Mouse (Mus musculus) lung, embryonic 15.5 days (tissue): ENCODE data around the gene H2al1j. TPM values are rescaled to one million over a fixed set of nuclear protein-coding genes. Genes with fewer than 3 reads are reported as not detected.
"Not testable (repeated sequence)": the region's sequence is repeated elsewhere in the genome, so short reads cannot be mapped to it uniquely, and the experiment has no call there.

Experiments
- ATAC-seq: fragments of 200-750 bp; cut with Nextera tagmentation; 2 replicates; pipeline ENCODE4 v1.8.0; 2017; ENCODE audit warnings: moderate number of reproducible peaks, borderline replicate concordance; ENCODE audit not compliant: low FRiP score, low TSS enrichment; ENCODE audit errors: extremely low read depth
- H3K27ac ChIP-seq: fragments of 300-500 bp; sonication (generic); 2 replicates; pipeline ENCODE4 v1.5.1; 2015; ENCODE audit warnings: moderate library complexity, mild to moderate bottlenecking, inconsistent platforms
- H3K27me3 ChIP-seq: fragments of 300-500 bp; sonication (generic); 2 replicates; pipeline ENCODE4 v1.6.1; 2015; ENCODE audit warnings: inconsistent platforms
- H3K36me3 ChIP-seq: fragments of 300-500 bp; sonication (generic); 2 replicates; pipeline ENCODE4 v1.6.1; 2015; ENCODE audit warnings: inconsistent platforms
- H3K4me1 ChIP-seq: fragments of 300-500 bp; sonication (generic); 2 replicates; pipeline ENCODE4 v1.6.1; 2015; ENCODE audit warnings: inconsistent platforms
- H3K4me2 ChIP-seq: fragments of 300-500 bp; sonication (generic); 2 replicates; pipeline ENCODE4 v1.6.1; 2015; ENCODE audit warnings: inconsistent platforms, mild to moderate bottlenecking, moderate library complexity
- H3K4me3 ChIP-seq: fragments of 300-500 bp; sonication (generic); 2 replicates; pipeline ENCODE4 v1.5.1; 2015; ENCODE audit warnings: mild to moderate bottlenecking, inconsistent platforms
- H3K9ac ChIP-seq: fragments of 300-500 bp; sonication (generic); 2 replicates; pipeline ENCODE4 v1.6.1; 2015; ENCODE audit warnings: inconsistent platforms
- H3K9me3 ChIP-seq: fragments of 300-500 bp; sonication (generic); 2 replicates; pipeline ENCODE4 v1.6.1; 2016; ENCODE audit warnings: inconsistent platforms
- WGBS: fragments of 180-500 bp; shearing (Covaris S2); methylation state at CpG from one replicate; pipeline ENCODE4 v1.1.7; 2015; 5-methylcytosine and 5-hydroxymethylcytosine counted together
- polyA plus RNA-seq: library from polyadenylated mRNA; unstranded; fragments of >200 nt; fragmentation: Nextera tagmentation; extraction: Ambion mirVana; gene quantifications from 2 replicates; pipeline ENCODE4 v1.2.1, GENCODE M21; 2015

The H2al1j gene
- polyA plus RNA-seq, 1 experiment from 2014 or later: not detected

DNA sequence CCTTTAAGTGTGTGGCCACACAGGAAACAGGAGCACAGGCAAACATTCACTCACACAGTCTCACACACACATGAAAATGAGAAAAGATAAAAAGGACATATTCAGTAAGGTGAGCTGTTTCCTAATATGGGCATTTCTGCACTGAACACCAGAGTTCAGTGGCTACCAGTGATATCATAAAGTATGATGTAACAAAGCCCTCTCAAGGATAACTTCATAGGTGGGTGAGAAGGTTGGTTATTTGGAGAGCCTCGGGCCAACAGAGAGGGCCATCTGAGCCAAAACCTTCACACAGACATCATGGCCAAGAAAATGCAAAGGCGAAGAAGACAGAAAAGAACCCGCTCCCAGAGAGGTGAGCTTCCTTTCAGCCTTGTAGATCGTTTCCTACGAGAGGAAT is 3.3 kb upstream of the H2al1j start, which contains the start of gene H2al1i:
Gene H2al1i (plus strand): TSS at position 301 of the 400 bp plus-strand sequence.
- WGBS: 89% methylated on average over 3 of the region's 5 CpGs

DNA sequence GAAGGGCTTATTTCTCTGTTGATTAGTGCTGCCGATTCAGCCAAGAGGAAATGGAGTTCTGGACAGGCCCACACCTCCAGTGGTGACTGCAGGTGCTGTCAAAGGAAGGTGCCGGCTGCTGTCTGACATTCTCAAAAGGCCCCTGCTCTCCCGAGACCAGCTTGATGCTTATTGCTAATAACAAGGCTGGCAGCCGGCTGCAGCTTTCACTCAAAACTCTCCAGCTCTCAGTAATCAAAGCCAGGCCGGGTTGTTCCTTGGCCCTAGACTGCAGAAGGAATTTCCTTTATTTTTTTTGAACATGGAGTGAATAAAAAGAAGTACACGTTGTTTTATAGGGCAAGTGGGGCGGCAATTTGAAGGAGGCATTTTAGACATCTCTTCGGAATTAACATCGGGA is 18.1 kb downstream of the H2al1j start:
- no peaks in the 10 kb centered on the region for H3K9me3 ChIP-seq
- WGBS: 62% methylated on average over 9 of the region's 9 CpGs
- no peaks in the 10 kb centered on the region for H3K27me3 ChIP-seq
- no peak overlapping the region for H3K9ac ChIP-seq
- no peak overlapping the region for H3K4me2 ChIP-seq
- H3K4me1 ChIP-seq: no peaks in the 10 kb centered on the region
- H3K4me3 ChIP-seq: no peak overlapping the region
- ATAC-seq: no peak
- no peak overlapping the region for H3K27ac ChIP-seq
- H3K36me3 ChIP-seq: no peaks in the 10 kb centered on the region

More for the DNA sequence above, 3.3 kb upstream of the H2al1j start, which contains the start of gene H2al1i:
- not testable (repeated sequence) for H3K9ac ChIP-seq, H3K9me3 ChIP-seq, H3K4me1 ChIP-seq, H3K36me3 ChIP-seq, H3K27me3 ChIP-seq, H3K4me2 ChIP-seq, H3K27ac ChIP-seq, ATAC-seq, H3K4me3 ChIP-seq

DNA sequence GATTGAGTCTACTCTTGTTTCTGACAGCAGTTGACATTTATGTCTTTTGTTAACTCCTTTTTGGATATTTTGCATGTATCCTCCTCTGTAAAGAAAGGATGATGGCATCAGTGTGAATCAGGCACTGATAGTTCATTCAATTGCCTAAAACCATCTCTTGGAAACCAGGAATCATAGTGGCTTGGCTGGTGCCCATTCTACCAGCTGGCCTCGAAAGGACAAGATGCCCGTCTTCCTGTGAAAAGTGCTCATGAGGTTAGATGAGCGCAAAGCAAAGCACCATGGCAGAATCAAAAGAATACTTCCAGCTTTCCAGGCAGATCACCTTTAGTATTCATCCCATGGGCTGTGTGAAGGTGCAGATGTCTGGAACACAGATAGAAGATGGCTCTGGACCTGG is 19.1 kb downstream of the H2al1j start:
- H3K27ac ChIP-seq: no peak overlapping the region
- H3K9ac ChIP-seq: no peak overlapping the region
- H3K4me3 ChIP-seq: no peak overlapping the region
- no peaks in the 10 kb centered on the region for H3K27me3 ChIP-seq
- H3K4me2 ChIP-seq: no peak overlapping the region
- no peaks in the 10 kb centered on the region for H3K36me3 ChIP-seq
- no peaks in the 10 kb centered on the region for H3K9me3 ChIP-seq
- no peaks in the 10 kb centered on the region for H3K4me1 ChIP-seq
- WGBS: 87% methylated on average over 3 of the region's 3 CpGs
- ATAC-seq: no peak

DNA sequence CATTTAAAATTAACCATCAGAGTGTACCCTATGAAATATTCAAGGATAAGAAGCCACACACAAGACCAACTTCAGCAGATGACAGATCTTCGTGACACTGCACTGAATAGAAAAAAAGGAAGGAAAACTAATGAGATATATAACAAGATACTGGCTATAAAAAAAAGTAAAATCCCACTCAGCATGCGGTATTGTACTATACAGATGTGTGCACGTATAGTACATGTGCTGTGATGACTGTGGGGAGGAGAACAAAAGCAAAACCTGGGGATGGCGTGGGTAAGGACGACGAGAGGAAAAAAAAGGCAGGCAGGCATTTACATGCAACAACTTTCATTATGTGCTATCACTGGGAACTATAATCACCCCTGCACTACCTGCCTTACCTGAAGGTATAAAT is 33.2 kb downstream of the H2al1j start:
- Histone ChIP-seq H3K9me3 (no peaks in the 10 kb centered on the region), H3K27me3 (peaks cover 4% of the 10 kb centered on the region; the same call in 1 of the 2 replicates), H3K4me1 (no peaks in the 10 kb centered on the region), H3K4me2 (no peak overlapping the region), H3K27ac (no peak overlapping the region), H3K9ac (no peak overlapping the region), H3K36me3 (no peaks in the 10 kb centered on the region), H3K4me3 (no peak overlapping the region)
- ATAC-seq: no peak
- WGBS: 76% methylated on average over 6 of the region's 6 CpGs

DNA sequence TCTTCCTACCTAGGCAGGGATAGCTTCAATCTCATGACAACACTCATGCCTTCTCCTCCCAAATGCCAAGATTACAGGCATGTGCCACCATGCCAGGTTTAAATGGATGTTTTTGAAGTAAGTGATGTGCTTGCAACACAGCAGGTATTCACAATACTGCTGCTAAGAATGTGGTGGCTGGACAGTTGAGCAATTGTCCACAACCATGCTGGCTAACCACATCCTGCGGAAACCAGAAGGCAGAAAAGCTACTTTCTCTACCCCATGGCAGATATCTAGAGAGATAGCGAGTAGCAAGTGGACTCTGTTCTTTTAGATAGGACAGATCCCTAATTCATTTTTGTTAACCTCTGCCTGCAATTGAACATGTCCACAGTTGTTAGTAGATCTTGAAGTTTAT is 33.6 kb downstream of the H2al1j start:
- no peak overlapping the region for H3K27ac ChIP-seq
- WGBS: 83% methylated on average over 2 of the region's 2 CpGs
- no peaks in the 10 kb centered on the region for H3K9me3 ChIP-seq
- no peak for ATAC-seq
- H3K9ac ChIP-seq: no peak overlapping the region
- H3K27me3 ChIP-seq: peaks cover 4% of the 10 kb centered on the region; the same call in 1 of the 2 replicates
- no peak overlapping the region for H3K4me3 ChIP-seq
- no peaks in the 10 kb centered on the region for H3K4me1 ChIP-seq
- no peaks in the 10 kb centered on the region for H3K36me3 ChIP-seq
- no peak overlapping the region for H3K4me2 ChIP-seq

DNA sequence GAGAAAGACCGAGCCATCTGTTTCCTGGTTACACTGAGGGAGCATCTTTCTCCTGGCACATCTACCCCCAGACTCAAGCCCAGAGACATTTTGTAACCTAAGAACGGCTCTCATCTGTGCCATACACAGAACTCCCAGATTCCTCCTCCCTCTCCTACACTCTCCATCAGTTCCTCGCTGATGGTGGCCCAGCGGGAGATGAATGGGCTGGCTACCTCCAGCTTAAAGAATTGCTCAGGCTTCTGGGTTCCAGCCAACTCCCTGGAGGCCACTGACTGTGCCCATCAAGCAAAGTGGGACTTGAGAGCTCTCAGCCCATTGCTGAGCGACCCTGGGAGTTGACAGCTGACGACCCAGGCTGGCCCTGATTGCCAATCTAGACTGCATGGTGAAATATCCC is 36.3 kb downstream of the H2al1j start:
- H3K4me2 ChIP-seq: no peak overlapping the region
- peaks cover 4% of the 10 kb centered on the region; the same call in 1 of the 2 replicates for H3K27me3 ChIP-seq
- 46% methylated on average over 6 of the region's 6 CpGs for WGBS
- H3K4me1 ChIP-seq: no peaks in the 10 kb centered on the region
- H3K36me3 ChIP-seq: no peaks in the 10 kb centered on the region
- no peak overlapping the region for H3K4me3 ChIP-seq
- no peaks in the 10 kb centered on the region for H3K9me3 ChIP-seq
- H3K9ac ChIP-seq: no peak overlapping the region
- H3K27ac ChIP-seq: no peak overlapping the region
- ATAC-seq: no peak

DNA sequence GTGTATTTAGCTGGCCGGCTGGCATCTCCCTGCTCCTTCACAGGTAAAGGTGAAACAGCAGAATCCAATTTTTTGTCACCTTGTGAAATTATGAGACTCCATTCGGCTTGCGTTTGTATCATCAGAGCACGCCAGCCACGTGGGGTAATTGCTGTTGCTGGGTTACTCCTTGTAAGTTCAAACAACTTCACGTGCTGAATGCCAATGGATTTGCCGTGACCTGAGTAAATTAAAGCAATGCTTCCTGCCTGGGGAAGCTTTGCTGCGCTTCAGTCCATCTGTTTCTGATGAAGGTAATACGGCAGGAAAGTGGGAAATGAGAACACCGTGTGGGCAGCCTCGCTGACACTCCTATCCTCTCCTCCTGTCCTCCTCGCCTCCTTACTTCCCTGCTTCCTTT is 37.5 kb downstream of the H2al1j start:
- Histone ChIP-seq H3K4me3 (no peak overlapping the region), H3K27ac (no peak overlapping the region), H3K4me1 (no peaks in the 10 kb centered on the region), H3K9me3 (no peaks in the 10 kb centered on the region), H3K27me3 (peaks cover 4% of the 10 kb centered on the region; the same call in 1 of the 2 replicates), H3K4me2 (no peak overlapping the region), H3K36me3 (no peaks in the 10 kb centered on the region), H3K9ac (no peak overlapping the region)
- no peak for ATAC-seq
- 58% methylated on average over 12 of the region's 12 CpGs for WGBS

Other genes starting within 250 kb of the H2al1j start
- not detected in 2 replicates for gene H2al1a, start 28.6 kb upstream of the H2al1j start, polyA plus RNA-seq
- not detected in 2 replicates for gene H2al1b, start 25.4 kb upstream of the H2al1j start, polyA plus RNA-seq
- gene H2al1c, start 22.2 kb upstream of the H2al1j start, polyA plus RNA-seq: not detected in 2 replicates
- not detected in 2 replicates for gene H2al1d, start 19.0 kb upstream of the H2al1j start, polyA plus RNA-seq
- not detected in 2 replicates for gene H2al1e, start 15.9 kb upstream of the H2al1j start, polyA plus RNA-seq
- gene H2al1f, start 12.7 kb upstream of the H2al1j start, polyA plus RNA-seq: not detected in 2 replicates
- not detected in 2 replicates for gene H2al1g, start 9.6 kb upstream of the H2al1j start, polyA plus RNA-seq
- not detected in 2 replicates for gene H2al1h, start 6.3 kb upstream of the H2al1j start, polyA plus RNA-seq
- gene H2al1i, start 3.2 kb upstream of the H2al1j start, polyA plus RNA-seq: not detected in 2 replicates